Mouse (Mus musculus): ENCODE results near the gene Bmp8b.
"Not testable (repeated sequence)": the region's sequence is repeated elsewhere in the genome, so short reads cannot be mapped to it uniquely, and the experiment has no call there.

The Bmp8b gene

GRCm38 (mm10) chr4:123104651-123105450, at the start of gene Bmp8b:
Gene Bmp8b (plus strand): TSS chr4:123105165.
- no peak for DNase-seq (ENCODE audit: low read depth in 1 of 2, low spot score in 2 of 2)

GRCm38 (mm10) chr4:123056560-123057109, 48.3 kb upstream of the Bmp8b start:
- DNase-seq (ENCODE audit: low read depth in 1 of 2, low spot score in 2 of 2) = no peak

- DNase-seq (ENCODE audit: low read depth in 1 of 2, low spot score in 2 of 2) = no peak
Observed at GRCm38 (mm10) chr4:123057957-123058356, 47.0 kb upstream of the Bmp8b start.

GRCm38 (mm10) chr4:123061744-123062143, 43.2 kb upstream of the Bmp8b start:
- DNase-seq (ENCODE audit: low read depth in 1 of 2, low spot score in 2 of 2) = no peak

GRCm38 (mm10) chr4:123068646-123069045, 36.3 kb upstream of the Bmp8b start:
- no peak for DNase-seq (ENCODE audit: low read depth in 1 of 2, low spot score in 2 of 2)

- peak in 1 of 2 experiments; percentile 11 for DNase-seq (ENCODE audit: low read depth in 1 of 2, low spot score in 2 of 2)
Observed at GRCm38 (mm10) chr4:123071266-123071966, 33.5 kb upstream of the Bmp8b start.

- DNase-seq (ENCODE audit: low read depth in 1 of 2, low spot score in 2 of 2) = no peak
Observed at GRCm38 (mm10) chr4:123076928-123077327, 28.0 kb upstream of the Bmp8b start.

GRCm38 (mm10) chr4:123078231-123078630, 26.7 kb upstream of the Bmp8b start:
- no peak for DNase-seq (ENCODE audit: low read depth in 1 of 2, low spot score in 2 of 2)

GRCm38 (mm10) chr4:123080791-123081190, 24.2 kb upstream of the Bmp8b start:
- no peak for DNase-seq (ENCODE audit: low read depth in 1 of 2, low spot score in 2 of 2)

GRCm38 (mm10) chr4:123082283-123083163, 22.4 kb upstream of the Bmp8b start:
- peak in 1 of 2 experiments; percentile 28 for DNase-seq (ENCODE audit: low read depth in 1 of 2, low spot score in 2 of 2)

- DNase-seq (ENCODE audit: low read depth in 1 of 2, low spot score in 2 of 2) = no peak
Observed at GRCm38 (mm10) chr4:123083323-123083902, 21.6 kb upstream of the Bmp8b start.

GRCm38 (mm10) chr4:123085290-123085689, 19.7 kb upstream of the Bmp8b start:
- DNase-seq (ENCODE audit: low read depth in 1 of 2, low spot score in 2 of 2) = no peak

- no peak for DNase-seq (ENCODE audit: low read depth in 1 of 2, low spot score in 2 of 2)
Observed at GRCm38 (mm10) chr4:123086381-123086780, 18.6 kb upstream of the Bmp8b start.

- DNase-seq (ENCODE audit: low read depth in 1 of 2, low spot score in 2 of 2) = no peak
Observed at GRCm38 (mm10) chr4:123092621-123093020, 12.3 kb upstream of the Bmp8b start.

- DNase-seq (ENCODE audit: low read depth in 1 of 2, low spot score in 2 of 2) = no peak
Observed at GRCm38 (mm10) chr4:123093064-123093776, 11.7 kb upstream of the Bmp8b start.

GRCm38 (mm10) chr4:123093869-123094268, 11.1 kb upstream of the Bmp8b start:
- DNase-seq (ENCODE audit: low read depth in 1 of 2, low spot score in 2 of 2) = no peak

- no peak for DNase-seq (ENCODE audit: low read depth in 1 of 2, low spot score in 2 of 2)
Observed at GRCm38 (mm10) chr4:123105451-123105790, 456 bp downstream of the Bmp8b start.

- DNase-seq (ENCODE audit: low read depth in 1 of 2, low spot score in 2 of 2) = not testable (repeated sequence)
Observed at GRCm38 (mm10) chr4:123105929-123106328, 964 bp downstream of the Bmp8b start.

GRCm38 (mm10) chr4:123106864-123107263, 1.9 kb downstream of the Bmp8b start:
- DNase-seq (ENCODE audit: low read depth in 1 of 2, low spot score in 2 of 2) = no peak

GRCm38 (mm10) chr4:123108056-123108455, 3.1 kb downstream of the Bmp8b start:
- no peak for DNase-seq (ENCODE audit: low read depth in 1 of 2, low spot score in 2 of 2)

Data from monocyte, adult 2 months (primary cell).